Mouse (Mus musculus) stomach, postnatal 0 days (tissue): Measurements from ENCODE around the gene Trappc10.

Experiments
- CTCF ChIP-seq: IDR thresholded peaks from 2 replicates; pipeline ENCODE4 v1.5.1; 2016; ENCODE audit warnings: antibody characterized with exemption, low read depth, mild to moderate bottlenecking, moderate library complexity
- EP300 ChIP-seq: optimal IDR thresholded peaks from 2 replicates; pipeline ENCODE3; 2016; ENCODE audit warnings: antibody characterized with exemption

DNA sequence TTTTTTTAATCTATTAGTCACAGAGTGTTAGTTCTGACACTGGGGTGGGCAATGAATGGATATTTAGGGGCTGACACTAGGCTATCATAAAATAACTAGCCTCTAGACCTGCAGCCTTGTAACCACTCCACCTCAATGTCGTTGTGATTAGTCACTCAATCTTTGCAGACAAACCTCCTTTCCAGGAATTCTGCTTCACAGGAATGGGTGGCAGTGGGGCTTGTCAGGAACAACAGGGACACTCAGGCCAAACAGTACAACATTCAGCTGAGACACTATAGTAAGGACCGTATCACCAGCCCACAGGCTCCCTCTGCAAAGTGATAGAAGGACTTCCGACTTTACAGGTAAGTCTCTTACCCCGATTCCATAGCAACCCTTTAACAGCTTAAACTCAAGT, 2.3 kb upstream of the Trappc10 start:
- TF ChIP-seq CTCF = no peak
- no peak for TF ChIP-seq EP300
